Mouse (Mus musculus) E14TG2a.4 (cell line): ENCODE measurements at regions not wholly inside any gene's neighbourhood (a gene's known extent, or its start where the extent isn't known, plus 50 kb on each side); places are given as distances from the start of the nearest gene placed in this dataset.

Experiments used
- CTCF ChIP-seq: conservative IDR thresholded peaks from 2 replicates; pipeline ENCODE4 v1.5.1; 2014; ENCODE audit warnings: low read length
- POU5F1 ChIP-seq: IDR thresholded peaks from 2 replicates; pipeline ENCODE4 v1.6.1; 2014; ENCODE audit warnings: low read length, borderline replicate concordance

- no peak for TF ChIP-seq CTCF
- no peak for TF ChIP-seq POU5F1
Observed at GRCm38 (mm10) chr11:82568219-82568676, 179.5 kb downstream of the Tmem132e start.
